Mouse (Mus musculus) heart, embryonic 12.5 days (tissue): ENCODE measurements around the gene Padi6. TPM values are rescaled to one million over a fixed set of nuclear protein-coding genes. Genes with fewer than 3 reads are reported as not detected.

Experiments
- ATAC-seq: fragments of 200-750 bp; cut with Nextera tagmentation; 2 replicates; pipeline ENCODE4 v1.8.0; 2017; ENCODE audit warnings: moderate TSS enrichment, moderate library complexity; ENCODE audit not compliant: insufficient number of reproducible peaks, low FRiP score
- H3K27ac ChIP-seq: fragments of 300-500 bp; sonication (generic); 2 replicates; pipeline ENCODE4 v1.5.1; 2016; ENCODE audit warnings: mild to moderate bottlenecking, moderate library complexity; ENCODE audit not compliant: poor library complexity, severe bottlenecking
- H3K27me3 ChIP-seq: fragments of 300-500 bp; sonication (generic); replicated peaks from 2 replicates; pipeline ENCODE4 v1.6.1; 2016; ENCODE audit warnings: mild to moderate bottlenecking, moderate library complexity
- H3K36me3 ChIP-seq: fragments of 300-500 bp; sonication (generic); 2 replicates; pipeline ENCODE4 v1.6.1; 2016; ENCODE audit warnings: mild to moderate bottlenecking, moderate library complexity
- H3K4me1 ChIP-seq: fragments of 300-500 bp; sonication (generic); replicated peaks from 2 replicates; pipeline ENCODE4 v1.6.1; 2016; ENCODE audit warnings: mild to moderate bottlenecking
- H3K4me2 ChIP-seq: fragments of 300-500 bp; sonication (generic); 2 replicates; pipeline ENCODE4 v1.6.1; 2016; ENCODE audit warnings: mild to moderate bottlenecking, moderate library complexity
- H3K4me3 ChIP-seq: fragments of 300-500 bp; sonication (generic); 2 replicates; pipeline ENCODE4 v1.5.1; 2016; ENCODE audit warnings: mild to moderate bottlenecking
- H3K9ac ChIP-seq: fragments of 300-500 bp; sonication (generic); 2 replicates; pipeline ENCODE4 v1.6.1; 2016; ENCODE audit warnings: mild to moderate bottlenecking, moderate library complexity
- H3K9me3 ChIP-seq: fragments of 300-500 bp; sonication (generic); replicated peaks from 2 replicates; pipeline ENCODE4 v1.6.1; 2016; ENCODE audit warnings: mild to moderate bottlenecking, moderate library complexity
- WGBS: fragments of 180-500 bp; shearing (Covaris S2); methylation state at CpG from one replicate; pipeline ENCODE4 v1.1.7; 2016; 5-methylcytosine and 5-hydroxymethylcytosine counted together
- microRNA-seq: library from miRNA; unstranded; fragments of <30 nt; microRNA quantifications from one replicate; pipeline ENCODE4, GENCODE M21; 2017
- polyA plus RNA-seq: library from polyadenylated mRNA; unstranded; fragments of >200 nt; fragmentation: Nextera tagmentation; extraction: Ambion mirVana; gene quantifications from 2 replicates; pipeline ENCODE4 v1.2.1, GENCODE M21; 2016

Gene Padi6
- polyA plus RNA-seq, 1 experiment from 2014 or later = not detected

DNA sequence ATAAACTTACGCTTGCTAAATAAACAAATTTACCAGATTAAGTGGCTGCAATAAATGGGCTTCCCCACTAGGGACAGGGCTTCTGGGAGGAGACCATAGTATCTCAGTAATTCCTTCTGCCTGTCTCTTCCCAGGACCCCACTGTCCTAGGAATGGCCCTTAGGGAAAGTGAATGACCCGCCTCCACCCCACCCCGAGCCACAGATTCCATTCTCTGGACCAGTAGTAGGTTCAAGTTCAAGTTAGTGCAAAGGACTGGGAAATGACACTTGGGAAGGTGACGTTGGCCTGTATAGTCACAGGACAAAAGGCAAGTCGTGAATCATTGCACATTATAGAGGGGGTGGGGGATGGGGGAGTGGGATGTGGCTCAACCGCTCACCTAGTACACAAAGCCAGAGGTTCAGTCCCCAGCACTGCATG is 57.6 kb downstream of the Padi6 start:
- Histone ChIP-seq H3K9ac (no peak overlapping the region), H3K27me3 (0 out of 2 replicates have a peak, but pooled peaks cover 7% of the 10 kb centered on the region), H3K4me2 (peak overlapping the region; percentile 69), H3K9me3 (no peaks in the 10 kb centered on the region), H3K4me1 (peaks cover 21% of the 10 kb centered on the region), H3K36me3 (no peaks in the 10 kb centered on the region), H3K4me3 (no peak overlapping the region), H3K27ac (no peak overlapping the region)
- 35% methylated on average over 6 of the region's 6 CpGs for WGBS
- no peak for ATAC-seq

- Histone ChIP-seq H3K4me2 (peak overlapping the region; percentile 69), H3K9ac (peak overlapping the region; percentile 44; the same call in 1 of the 2 replicates), H3K9me3 (no peaks in the 10 kb centered on the region), H3K36me3 (no peaks in the 10 kb centered on the region), H3K27ac (no peak overlapping the region), H3K27me3 (0 out of 2 replicates have a peak, but pooled peaks cover 7% of the 10 kb centered on the region), H3K4me1 (peaks cover 21% of the 10 kb centered on the region), H3K4me3 (peak overlapping the region; percentile 31)
- ATAC-seq = peak; percentile 62; the same call in 1 of the 2 replicates
- 4% methylated on average over 16 of the region's 16 CpGs for WGBS
These were observed 58.1 kb downstream of the Padi6 start for GRCm38 (mm10) chr4:140684141-140684871.

GRCm38 (mm10) chr4:140683608-140684007 is 58.8 kb downstream of the Padi6 start:
- 0 out of 2 replicates have a peak overlapping the region, but pooled peaks have one; percentile 31 for H3K4me3 ChIP-seq
- 0 out of 2 replicates have a peak, but pooled peaks cover 7% of the 10 kb centered on the region for H3K27me3 ChIP-seq
- no peak overlapping the region for H3K27ac ChIP-seq
- H3K4me1 ChIP-seq = peaks cover 21% of the 10 kb centered on the region
- no peaks in the 10 kb centered on the region for H3K9me3 ChIP-seq
- no peaks in the 10 kb centered on the region for H3K36me3 ChIP-seq
- peak overlapping the region; percentile 44; the same call in 1 of the 2 replicates for H3K9ac ChIP-seq
- no peak for ATAC-seq
- H3K4me2 ChIP-seq = peak overlapping the region; percentile 69
- WGBS = 26% methylated on average over 8 of the region's 8 CpGs

- Histone ChIP-seq H3K36me3 (no peaks in the 10 kb centered on the region), H3K9me3 (no peaks in the 10 kb centered on the region), H3K4me1 (peaks cover 21% of the 10 kb centered on the region), H3K27ac (no peak overlapping the region), H3K4me3 (no peak overlapping the region), H3K4me2 (no peak overlapping the region), H3K9ac (no peak overlapping the region), H3K27me3 (0 out of 2 replicates have a peak, but pooled peaks cover 7% of the 10 kb centered on the region)
- no peak for ATAC-seq
- WGBS = 47% methylated on average over 8 of the region's 8 CpGs
These were observed 61.6 kb downstream of the Padi6 start for GRCm38 (mm10) chr4:140680731-140681397.

GRCm38 (mm10) chr4:140679723-140680380 is 62.6 kb downstream of the Padi6 start:
- Histone ChIP-seq H3K27me3 (0 out of 2 replicates have a peak, but pooled peaks cover under 1% of the 10 kb centered on the region), H3K4me2 (peak overlapping the region; percentile 43), H3K9me3 (no peaks in the 10 kb centered on the region), H3K4me1 (peaks cover 16% of the 10 kb centered on the region), H3K36me3 (no peaks in the 10 kb centered on the region), H3K4me3 (0 out of 2 replicates have a peak overlapping the region, but pooled peaks have one; percentile 24), H3K9ac (0 out of 2 replicates have a peak overlapping the region, but pooled peaks have one; percentile 17), H3K27ac (no peak overlapping the region)
- 0 out of 2 replicates have a peak, but pooled peaks have one; percentile 23 for ATAC-seq
- WGBS = 21% methylated on average over 18 of the region's 18 CpGs

DNA sequence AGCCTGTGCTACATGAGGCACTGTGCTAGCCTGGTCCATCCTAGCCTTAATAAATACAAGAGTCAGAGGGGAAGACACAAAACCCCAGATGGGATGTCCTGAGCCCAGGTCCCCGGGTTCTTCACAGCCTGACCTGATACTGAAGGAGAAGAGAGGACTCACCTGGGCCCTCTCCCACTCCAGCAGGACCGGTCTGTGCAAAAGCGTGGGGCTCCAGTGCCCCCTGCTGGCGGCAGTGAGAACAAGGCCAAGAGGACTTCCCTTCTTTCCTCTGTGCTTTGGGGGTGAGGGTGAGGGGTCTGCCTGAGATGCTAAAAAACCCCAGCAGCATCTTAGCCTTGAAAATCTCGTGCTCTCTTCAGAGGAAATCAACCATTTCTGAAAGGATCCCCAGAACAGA is 63.4 kb downstream of the Padi6 start:
- 16% methylated on average over 5 of the region's 5 CpGs for WGBS
- Histone ChIP-seq H3K4me3 (no peak overlapping the region), H3K36me3 (no peaks in the 10 kb centered on the region), H3K9me3 (no peaks in the 10 kb centered on the region), H3K27ac (no peak overlapping the region), H3K27me3 (no peaks in the 10 kb centered on the region), H3K4me2 (no peak overlapping the region), H3K9ac (no peak overlapping the region), H3K4me1 (peaks cover 8% of the 10 kb centered on the region)
- 0 out of 2 replicates have a peak, but pooled peaks have one; percentile 18 for ATAC-seq

Small RNA genes lying within 50 kb of the gene (microRNA-seq; reads per million reads assigned to microRNA genes)
- gene Gm23045 (not detected), gene Gm25951 (not detected)

Other genes starting within 250 kb of the Padi6 start
- gene Arhgef10l, start 76.6 kb downstream of the Padi6 start, polyA plus RNA-seq = 20.1 and 21.0 TPM in 2 replicates
- gene Rcc2, start 42.1 kb downstream of the Padi6 start, polyA plus RNA-seq = 38.5 and 40.6 TPM in 2 replicates
- 2.1 and 2.5 TPM in 2 replicates for gene Padi4, start 31.6 kb upstream of the Padi6 start, polyA plus RNA-seq
- 0.45 and 0.50 TPM in 2 replicates for gene Padi3, start 68.0 kb upstream of the Padi6 start, polyA plus RNA-seq
- gene Padi1, start 103.1 kb upstream of the Padi6 start, polyA plus RNA-seq = 0.10 and 0.28 TPM in 2 replicates
- gene Padi2, start 163.7 kb upstream of the Padi6 start, polyA plus RNA-seq = 3.3 and 4.1 TPM in 2 replicates
- 746 and 756 TPM in 2 replicates for gene Sdhb, start 218.6 kb upstream of the Padi6 start, polyA plus RNA-seq
- gene Atp13a2, start 244.2 kb upstream of the Padi6 start, polyA plus RNA-seq = 33.1 and 35.6 TPM in 2 replicates